ENCODE assay signal across 16 mouse cellular contexts in the genomic region with DNA sequence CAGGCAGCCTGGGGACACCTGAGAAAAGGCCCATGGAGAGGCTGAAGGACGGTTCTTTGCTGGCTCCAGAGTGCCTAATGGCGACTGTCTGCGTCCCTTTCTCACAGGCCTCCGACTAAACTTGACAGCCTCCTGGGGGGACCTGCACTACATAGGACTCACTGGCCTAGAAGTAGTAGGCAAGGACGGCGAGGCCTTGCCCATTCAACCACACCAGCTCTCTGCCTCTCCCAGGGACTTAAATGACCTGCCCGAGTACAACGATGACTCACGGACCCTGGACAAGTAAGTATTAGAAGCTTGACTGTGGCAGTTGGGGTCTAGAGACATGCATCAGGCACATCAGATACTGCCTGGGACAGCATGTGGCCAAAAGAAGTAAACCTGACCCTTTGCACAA.
"Had no signal": no experiment of that assay in that cellular context is flagged by ENCODE, and none has a peak within 500 bp of the region (broad histone marks: within the 10 kb centered on the region; RNA-seq: fewer than 3 reads in every experiment).

No protein-coding gene starts in this region.

- H3K4me2 ChIP-seq: limb, embryonic 12.5 days; liver, embryonic 13.5 days; lung, embryonic 15.5 days; midbrain, embryonic 12.5 days; stomach, embryonic 15.5 days had no signal

- ATAC-seq: liver, postnatal 0 days had no signal

- DNase-seq: kidney, postnatal 10 days; kidney, postnatal 4 days; liver; liver, embryonic 13.5 days; liver, postnatal 0 days; lung, postnatal 14 days; right cerebral cortex, postnatal 14 days; thymus, adult 2 months; thymus, postnatal 25 days had no signal

- H3K27ac ChIP-seq: layer of hippocampus, adult 2 months; limb, embryonic 12.5 days; liver, embryonic 13.5 days; lung, embryonic 15.5 days; macrophage; midbrain, embryonic 12.5 days; stomach, embryonic 15.5 days had no signal

- H3K9ac ChIP-seq: limb, embryonic 12.5 days; liver, embryonic 13.5 days; liver, postnatal 0 days; lung, embryonic 15.5 days; midbrain, embryonic 12.5 days; stomach, embryonic 15.5 days had no signal

- H3K36me3 ChIP-seq: liver, embryonic 13.5 days; lung, embryonic 15.5 days had no signal

- H3K27me3 ChIP-seq: liver, embryonic 13.5 days; lung, embryonic 15.5 days; midbrain, embryonic 12.5 days; stomach, embryonic 15.5 days had no signal

- H3K9me3 ChIP-seq: limb, embryonic 12.5 days; liver, embryonic 13.5 days; lung, embryonic 15.5 days; megakaryocyte, embryonic 14.5 days; midbrain, embryonic 12.5 days; stomach, embryonic 15.5 days had no signal

- H3K4me3 ChIP-seq: layer of hippocampus, adult 2 months; limb, embryonic 12.5 days; liver, embryonic 13.5 days; lung, embryonic 15.5 days; megakaryocyte, embryonic 14.5 days; midbrain, embryonic 12.5 days; stomach, embryonic 15.5 days had no signal
